Mouse (Mus musculus) telencephalon, adult 2 months (tissue): ENCODE results near the gene Ap1b1.

Source experiments
- DNase-seq: peaks from one replicate; pipeline ENCODE4 v3.0.0-alpha.2; 2011; ENCODE audit warnings: low read depth, low spot score

The Ap1b1 gene

DNA sequence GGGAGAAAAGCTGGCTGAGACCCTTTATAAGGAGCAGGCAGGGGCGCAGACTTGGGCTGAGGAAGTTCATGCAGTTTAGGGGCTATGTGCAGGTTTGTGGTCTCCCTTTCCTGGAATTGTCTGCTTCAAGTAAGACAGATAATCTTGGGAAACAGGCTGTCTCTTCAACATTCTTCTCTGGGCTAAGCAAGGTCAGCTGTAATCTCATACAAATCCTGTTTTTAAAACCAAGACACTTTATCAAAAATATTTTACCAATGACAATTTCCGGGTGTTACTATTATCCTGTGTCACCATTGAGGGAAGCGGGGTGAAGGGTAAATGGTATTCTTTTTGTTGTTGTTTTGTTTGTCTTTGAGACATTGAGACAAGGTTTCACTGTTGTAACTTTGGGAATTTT is 1.8 kb upstream of the Ap1b1 start:
- no peak for DNase-seq

- no peak for DNase-seq
These were observed 846 bp downstream of the Ap1b1 start for GRCm38 (mm10) chr11:4987487-4987852.

- DNase-seq = no peak
These were observed 2.6 kb downstream of the Ap1b1 start for GRCm38 (mm10) chr11:4989187-4989586.

GRCm38 (mm10) chr11:4992471-4992870 is 5.8 kb downstream of the Ap1b1 start:
- DNase-seq = no peak

GRCm38 (mm10) chr11:4995676-4996075 is 9.1 kb downstream of the Ap1b1 start:
- no peak for DNase-seq

- no peak for DNase-seq
These were observed 10.1 kb downstream of the Ap1b1 start for GRCm38 (mm10) chr11:4996621-4997199.

DNA sequence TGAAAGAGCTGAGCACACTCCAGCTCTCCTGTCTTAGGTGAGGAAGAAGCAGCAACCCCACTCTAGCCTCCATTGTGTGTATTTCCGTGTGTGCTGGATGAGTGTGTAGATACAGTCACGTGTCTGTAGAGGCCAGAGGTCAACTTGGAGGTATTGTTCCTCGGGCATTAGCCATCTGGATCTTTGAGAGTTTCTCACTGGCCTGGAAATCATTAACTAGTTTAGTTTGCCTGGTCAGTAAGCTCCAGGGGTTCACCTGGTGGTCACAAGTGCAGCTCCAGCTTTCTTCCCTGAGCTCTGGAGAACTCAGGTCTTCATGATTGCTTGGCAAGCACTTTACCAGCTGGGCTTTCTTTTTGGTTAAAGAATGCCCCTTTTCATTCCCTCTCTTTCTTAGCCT is 11.7 kb downstream of the Ap1b1 start:
- no peak for DNase-seq

- DNase-seq = no peak
These were observed 12.1 kb downstream of the Ap1b1 start for GRCm38 (mm10) chr11:4998762-4999161.

DNA sequence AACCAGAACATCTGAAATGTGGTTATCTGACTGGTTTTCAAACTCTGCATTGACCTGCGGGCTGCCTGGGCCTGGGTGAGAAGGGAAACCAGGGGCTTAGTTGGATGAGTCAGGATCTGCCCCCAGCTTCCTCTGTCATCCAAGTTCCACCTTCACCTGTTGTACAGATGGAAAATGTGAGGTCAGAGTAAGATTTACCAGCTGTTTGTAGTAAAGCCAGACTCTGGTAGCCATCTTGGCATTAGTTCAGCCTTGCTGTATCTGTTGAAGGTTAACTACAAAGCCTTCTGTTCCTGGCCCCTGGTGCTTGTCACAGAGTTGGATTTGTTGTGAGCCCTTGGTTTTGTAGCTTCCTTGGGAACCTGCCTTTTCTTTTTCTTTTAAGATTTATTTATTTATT is 13.6 kb downstream of the Ap1b1 start:
- no peak for DNase-seq

DNA sequence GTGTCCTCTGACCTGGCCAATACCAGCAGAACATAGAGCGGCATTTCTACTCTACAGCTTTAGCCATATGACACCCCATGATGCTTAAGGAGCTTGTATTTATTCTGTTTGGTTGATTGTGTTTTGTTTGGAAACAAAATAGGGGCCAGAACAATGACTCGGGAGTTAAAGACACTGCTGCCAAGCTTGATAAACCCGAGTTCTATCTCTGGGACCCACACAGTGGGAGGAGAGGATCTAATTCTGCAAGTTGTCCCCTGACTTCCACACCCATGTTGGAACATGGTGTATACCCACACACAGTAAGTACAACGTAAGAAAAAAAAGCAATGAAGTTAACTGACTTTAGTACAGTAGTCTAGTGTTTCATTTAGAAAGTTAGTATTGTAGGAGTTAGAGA is 16.2 kb downstream of the Ap1b1 start:
- no peak for DNase-seq

DNA sequence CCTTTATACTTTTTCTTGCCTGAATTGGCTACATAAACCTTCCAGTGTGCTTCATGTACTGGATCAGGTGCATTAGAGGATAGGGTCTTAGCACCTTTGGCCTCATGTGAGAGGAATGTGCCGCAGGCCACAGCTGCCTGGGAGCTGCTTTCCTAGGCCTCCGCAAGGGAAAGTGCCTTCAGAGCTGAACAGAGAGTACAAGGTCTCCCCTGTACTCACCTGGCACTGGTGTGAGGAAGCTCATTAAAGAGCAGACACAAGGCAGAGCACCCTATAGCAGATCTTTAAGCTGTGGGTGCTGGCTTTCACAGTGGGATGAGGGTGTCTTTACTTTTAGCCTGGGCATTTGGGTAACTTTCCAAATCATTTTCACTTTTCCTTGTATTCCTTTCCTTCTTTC is 18.9 kb downstream of the Ap1b1 start:
- no peak for DNase-seq

GRCm38 (mm10) chr11:5007186-5007585 is 20.6 kb downstream of the Ap1b1 start:
- no peak for DNase-seq

DNA sequence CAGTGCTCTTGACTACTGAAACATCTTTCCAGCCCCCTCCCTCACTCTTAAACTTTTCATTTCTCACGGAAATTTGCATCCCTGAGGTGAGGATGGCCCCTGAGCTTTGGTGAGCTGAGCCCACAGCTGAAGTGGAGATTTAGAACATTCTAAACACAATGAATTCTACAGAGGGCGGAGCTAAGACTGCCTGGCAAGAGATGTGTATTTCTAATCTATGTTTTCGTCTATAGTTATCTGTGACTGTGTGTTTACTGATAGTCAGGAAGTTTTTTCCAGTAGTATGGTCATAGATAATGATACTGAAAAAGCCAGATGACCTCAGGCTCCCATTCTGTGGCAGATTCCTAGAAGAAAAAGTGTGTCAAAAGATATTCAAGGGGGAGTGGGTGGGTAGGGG is 22.2 kb downstream of the Ap1b1 start:
- no peak for DNase-seq

DNA sequence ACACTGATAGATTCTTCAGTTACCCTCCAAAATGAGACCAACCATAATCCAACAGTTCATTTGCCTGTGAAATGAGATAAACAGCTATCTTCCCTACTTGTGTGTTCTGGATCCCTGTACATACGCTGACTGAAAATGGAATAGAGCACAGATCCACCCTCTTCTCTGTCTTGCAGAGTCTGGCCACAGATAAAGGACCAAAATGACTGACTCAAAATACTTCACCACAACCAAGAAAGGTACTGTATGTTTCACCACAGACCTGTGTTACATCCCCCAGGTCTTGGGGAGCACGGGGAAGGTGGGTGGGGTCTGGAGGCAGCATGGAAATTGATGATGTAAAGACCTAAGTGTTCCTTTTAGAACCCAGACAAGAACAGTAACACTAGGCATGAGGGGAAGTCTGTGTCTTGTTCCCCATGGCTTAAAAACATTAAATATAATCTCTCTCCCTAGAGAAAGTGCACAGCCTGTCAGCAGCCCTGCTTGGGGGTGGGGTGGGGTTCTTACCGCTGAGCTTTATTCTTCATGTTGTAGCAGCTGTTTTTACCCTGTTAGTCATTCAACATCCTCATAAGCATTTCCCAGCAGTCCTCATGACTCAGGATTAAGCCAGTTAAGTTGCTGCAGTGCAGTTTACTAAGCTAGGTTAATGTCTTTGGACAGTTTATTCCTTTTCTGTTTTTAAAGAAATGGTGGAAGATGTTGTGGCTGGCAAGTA is 22.9 kb downstream of the Ap1b1 start:
- no peak for DNase-seq

DNA sequence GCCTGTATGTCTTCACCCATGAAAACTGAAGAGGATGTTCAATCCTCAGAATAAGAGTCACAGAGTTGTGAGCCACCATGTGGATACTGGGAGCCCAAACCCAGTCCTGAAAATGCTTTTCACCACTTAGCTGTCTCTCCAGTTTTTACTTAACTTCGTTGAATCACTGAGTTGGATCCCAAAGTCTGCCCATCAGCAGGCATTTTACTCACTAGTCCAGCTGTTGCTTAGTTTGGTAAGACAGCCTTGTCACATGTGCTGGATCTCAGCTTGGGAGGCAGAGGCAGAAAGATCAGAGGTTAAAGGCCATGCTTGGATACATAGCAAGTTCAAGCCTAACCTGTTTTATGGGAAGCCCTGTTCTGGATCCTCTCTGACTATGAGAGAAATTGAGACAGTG is 23.6 kb downstream of the Ap1b1 start:
- no peak for DNase-seq

GRCm38 (mm10) chr11:5011480-5011879 is 24.9 kb downstream of the Ap1b1 start:
- no peak for DNase-seq

GRCm38 (mm10) chr11:5012213-5012715 is 25.6 kb downstream of the Ap1b1 start:
- no peak for DNase-seq

- DNase-seq = no peak
These were observed 29.1 kb downstream of the Ap1b1 start for GRCm38 (mm10) chr11:5015720-5016119.

DNA sequence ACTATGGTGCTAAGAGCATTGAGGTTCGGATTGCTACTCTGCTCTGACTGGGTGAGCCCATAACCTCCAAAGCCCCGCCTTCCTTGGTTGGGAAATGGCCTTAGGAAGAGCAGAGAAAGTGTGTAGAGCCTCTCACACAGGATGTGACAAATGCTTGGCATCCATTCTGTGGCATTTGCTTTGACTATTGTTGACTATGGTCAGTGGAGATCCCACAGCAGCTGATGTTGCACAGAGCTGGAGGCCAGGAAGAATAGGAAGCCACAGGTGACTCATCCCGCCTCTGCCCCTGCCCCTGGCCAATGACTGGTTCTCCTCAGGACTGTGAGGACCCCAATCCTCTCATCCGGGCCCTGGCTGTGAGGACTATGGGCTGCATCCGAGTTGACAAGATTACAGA is 29.7 kb downstream of the Ap1b1 start:
- no peak for DNase-seq

GRCm38 (mm10) chr11:5017506-5017905 is 30.9 kb downstream of the Ap1b1 start:
- DNase-seq = no peak

DNA sequence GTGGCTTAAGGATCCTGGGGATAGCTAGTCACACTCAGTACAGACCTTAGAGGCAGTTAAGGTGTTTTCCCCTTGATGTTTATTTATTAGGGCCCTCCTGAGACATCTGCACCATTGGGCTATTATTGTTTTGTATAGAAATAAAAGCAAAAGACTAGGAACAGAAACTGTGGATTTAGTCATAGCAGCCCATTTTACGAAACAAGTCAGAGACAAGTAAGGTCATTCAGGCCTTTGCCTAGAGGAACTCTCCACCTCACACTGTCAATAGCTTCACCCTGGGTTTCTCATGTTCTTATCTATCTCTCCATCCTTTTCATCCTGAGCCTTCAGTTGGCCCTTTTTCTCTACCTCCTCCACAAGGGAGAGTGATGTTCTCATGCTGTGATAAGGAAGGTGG is 38.5 kb downstream of the Ap1b1 start:
- no peak for DNase-seq

- peak; percentile 89 for DNase-seq
These were observed 41.6 kb downstream of the Ap1b1 start for GRCm38 (mm10) chr11:5028228-5028627.

GRCm38 (mm10) chr11:5032706-5033105 is 46.1 kb downstream of the Ap1b1 start:
- no peak for DNase-seq

- no peak for DNase-seq
These were observed 46.5 kb downstream of the Ap1b1 start for GRCm38 (mm10) chr11:5033136-5033535.
